Mouse (Mus musculus) kidney, postnatal 25 days (tissue): ENCODE results near the gene Gm4969.
"Not testable (repeated sequence)": the region's sequence is repeated elsewhere in the genome, so short reads cannot be mapped to it uniquely, and the experiment has no call there.

Experiments used
- DNase-seq, 2 experiments: peaks; one replicate each; pipeline ENCODE4 v3.0.0; 2021; ENCODE audit warnings: mixed read lengths in 2 of 2

Gm4969 gene

GRCm38 (mm10) chr7:19118028-19118771, at the start of gene Gm4969:
Gene Gm4969 (minus strand): TSS chr7:19118368.
- peak; percentile 62 to 86 for DNase-seq

- DNase-seq: no peak
Observed at GRCm38 (mm10) chr7:19166990-19167389, 48.8 kb upstream of the Gm4969 start.

- no peak for DNase-seq
Observed at GRCm38 (mm10) chr7:19165656-19166423, 47.7 kb upstream of the Gm4969 start, which contains the start of gene Gipr. Gene Gipr (minus strand): TSS chr7:19166127.

- no peak for DNase-seq
Observed at GRCm38 (mm10) chr7:19164978-19165377, 46.8 kb upstream of the Gm4969 start.

- DNase-seq: peak; percentile 42 to 57
Observed at GRCm38 (mm10) chr7:19164189-19164588, 46.0 kb upstream of the Gm4969 start.

- DNase-seq: no peak
Observed at GRCm38 (mm10) chr7:19163752-19164151, 45.6 kb upstream of the Gm4969 start.

GRCm38 (mm10) chr7:19162928-19163327, 44.8 kb upstream of the Gm4969 start:
- no peak for DNase-seq

- DNase-seq: peak in 1 of 2 experiments; percentile 43
Observed at GRCm38 (mm10) chr7:19160115-19160514, 41.9 kb upstream of the Gm4969 start.

GRCm38 (mm10) chr7:19159411-19159810, 41.2 kb upstream of the Gm4969 start:
- no peak for DNase-seq

GRCm38 (mm10) chr7:19158601-19159000, 40.4 kb upstream of the Gm4969 start:
- DNase-seq: no peak

- peak; percentile 92 for DNase-seq
Observed at GRCm38 (mm10) chr7:19157160-19157800, 39.1 kb upstream of the Gm4969 start.

GRCm38 (mm10) chr7:19155825-19156475, 37.8 kb upstream of the Gm4969 start:
- DNase-seq: no peak

- DNase-seq: no peak
Observed at GRCm38 (mm10) chr7:19154796-19155195, 36.6 kb upstream of the Gm4969 start.

- not testable (repeated sequence) for DNase-seq
Observed at GRCm38 (mm10) chr7:19151121-19151520, 33.0 kb upstream of the Gm4969 start.

GRCm38 (mm10) chr7:19149626-19150025, 31.5 kb upstream of the Gm4969 start, which contains the start of gene Snrpd2:
Gene Snrpd2 (plus strand): TSS chr7:19149722.
- peak; percentile 98 to 100 for DNase-seq

- DNase-seq: peak; percentile 99 to 100
Observed at GRCm38 (mm10) chr7:19148875-19149541, 30.8 kb upstream of the Gm4969 start, which contains the start of gene Qpctl. Gene Qpctl (minus strand): TSS chr7:19149291.

GRCm38 (mm10) chr7:19148180-19148874, 30.2 kb upstream of the Gm4969 start:
- no peak for DNase-seq

GRCm38 (mm10) chr7:19147497-19148045, 29.4 kb upstream of the Gm4969 start:
- no peak for DNase-seq

- DNase-seq: no peak
Observed at GRCm38 (mm10) chr7:19146793-19147192, 28.6 kb upstream of the Gm4969 start.

- DNase-seq: peak; percentile 68 to 76
Observed at GRCm38 (mm10) chr7:19137380-19137779, 19.2 kb upstream of the Gm4969 start.
